Mouse (Mus musculus) CH12.LX (cell line): ENCODE data around the gene Hist1h1b. TPM values are rescaled to one million over a fixed set of nuclear protein-coding genes. Genes with fewer than 3 reads are reported as not detected.
"Not testable (repeated sequence)": the region's sequence is repeated elsewhere in the genome, so short reads cannot be mapped to it uniquely, and the experiment has no call there.

Experiments used
- DNase-seq: peaks from one replicate; pipeline ENCODE4 v3.0.0-alpha.2; 2013; ENCODE audit errors: extremely low read depth
- H3K27ac ChIP-seq: 2 replicates; pipeline ENCODE4 v1.5.1; 2012; ENCODE audit warnings: low read depth, mild to moderate bottlenecking, control low read depth, moderate library complexity; ENCODE audit not compliant: insufficient read depth
- H3K27me3 ChIP-seq: replicated peaks from 2 replicates; pipeline ENCODE3; 2012; ENCODE audit warnings: inconsistent platforms
- H3K36me3 ChIP-seq, 2 experiments: replicated peaks in 1 of 2; 2 replicates each; pipeline versions ENCODE3 to v1.6.1; 2012; ENCODE audit warnings: inconsistent platforms in 1 of 2, low read length in 1 of 2, mild to moderate bottlenecking in 1 of 2, mixed read lengths in 1 of 2, moderate library complexity in 1 of 2; ENCODE audit not compliant: control insufficient read depth in 1 of 2, insufficient read depth in 1 of 2
- H3K4me1 ChIP-seq, 2 experiments: 2 replicates each; pipeline ENCODE4 v1.6.1; 2012; ENCODE audit warnings: inconsistent platforms in 1 of 2, moderate library complexity in 1 of 2; ENCODE audit not compliant: insufficient read depth in 2 of 2, control insufficient read depth in 1 of 2
- H3K4me2 ChIP-seq: 2 replicates; pipeline ENCODE4 v1.6.1; 2012; ENCODE audit warnings: low read depth, mild to moderate bottlenecking, control low read depth; ENCODE audit not compliant: poor library complexity, insufficient read depth, severe bottlenecking
- H3K4me3 ChIP-seq, 3 experiments: fragments of 150-350 bp in 1 of 3; sonication (generic) in 1 of 3; replicated peaks in 1 of 3; 2 replicates each; pipeline versions ENCODE3 to v1.5.1; 2011 to 2012; ENCODE audit warnings: low read depth in 2 of 3, low read length in 2 of 3, mild to moderate bottlenecking in 2 of 3, moderate library complexity in 2 of 3, control low read depth in 1 of 3, improper control_type of control experiment in 1 of 3, inconsistent platforms in 1 of 3, mixed read lengths in 1 of 3; ENCODE audit not compliant: poor library complexity in 1 of 3
- H3K79me2 ChIP-seq: replicated peaks from 2 replicates; pipeline ENCODE4 v1.6.1; 2012; ENCODE audit warnings: mild to moderate bottlenecking, moderate library complexity; ENCODE audit not compliant: control insufficient read depth, poor library complexity, insufficient read depth, severe bottlenecking; ENCODE audit errors: extremely low read depth
- H3K9ac ChIP-seq: 2 replicates; pipeline ENCODE4 v1.6.1; 2012; ENCODE audit warnings: low read depth, mild to moderate bottlenecking, control low read depth, moderate library complexity; ENCODE audit not compliant: insufficient read depth
- H3K9me3 ChIP-seq: replicated peaks from 2 replicates; pipeline ENCODE3; 2012; ENCODE audit warnings: low read length, inconsistent platforms, mixed read lengths
- CHD1 ChIP-seq: IDR thresholded peaks from 2 replicates; pipeline ENCODE4 v1.6.1; 2012; ENCODE audit warnings: low read depth, low read length, improper control_type of control experiment, inconsistent platforms
- CHD2 ChIP-seq: IDR thresholded peaks from 2 replicates; pipeline ENCODE4 v1.6.1; 2011; ENCODE audit warnings: low read length, improper control_type of control experiment
- E2F4 ChIP-seq: IDR thresholded peaks from 2 replicates; pipeline ENCODE4 v1.6.1; 2011; ENCODE audit warnings: low read depth, low read length, improper control_type of control experiment; ENCODE audit not compliant: insufficient replicate concordance
- HCFC1 ChIP-seq: IDR thresholded peaks from 2 replicates; pipeline ENCODE4 v1.6.1; 2012; ENCODE audit warnings: low read depth, mild to moderate bottlenecking, inconsistent platforms, low read length, improper control_type of control experiment
- JUND ChIP-seq: conservative IDR thresholded peaks from 2 replicates; pipeline ENCODE4 v1.6.1; 2011; ENCODE audit warnings: low read depth, low read length, improper control_type of control experiment
- MEF2A ChIP-seq: IDR thresholded peaks from 2 replicates; pipeline ENCODE4 v1.6.1; 2014; ENCODE audit warnings: low read depth, mild to moderate bottlenecking, inconsistent platforms, low read length, improper control_type of control experiment, borderline replicate concordance
- MXI1 ChIP-seq: IDR thresholded peaks from 2 replicates; pipeline ENCODE4 v1.6.1; 2011; ENCODE audit warnings: mild to moderate bottlenecking, low read depth, low read length, improper control_type of control experiment
- MYC ChIP-seq: IDR thresholded peaks from 2 replicates; pipeline ENCODE4 v1.6.1; 2011; ENCODE audit warnings: low read depth, mild to moderate bottlenecking, improper control_type of control experiment, low read length
- NELFE ChIP-seq: IDR thresholded peaks from 2 replicates; pipeline ENCODE4 v1.6.1; 2011; ENCODE audit warnings: low read depth, low read length, improper control_type of control experiment
- NRF1 ChIP-seq: IDR thresholded peaks from 2 replicates; pipeline ENCODE4 v1.6.1; 2014; ENCODE audit warnings: low read depth, mild to moderate bottlenecking, inconsistent platforms, low read length, improper control_type of control experiment, moderate library complexity
- POLR2A ChIP-seq: IDR thresholded peaks from 2 replicates; pipeline ENCODE4 v1.6.1; 2011; ENCODE audit warnings: low read depth, mild to moderate bottlenecking, improper control_type of control experiment, low read length
- POLR2AphosphoS2 ChIP-seq: IDR thresholded peaks from 2 replicates; pipeline ENCODE4 v1.6.1; 2011; ENCODE audit warnings: low read depth, low read length, improper control_type of control experiment
- RCOR1 ChIP-seq: conservative IDR thresholded peaks from 2 replicates; pipeline ENCODE4 v1.6.1; 2012; ENCODE audit warnings: low read depth, mild to moderate bottlenecking, inconsistent platforms, low read length, improper control_type of control experiment
- SIN3A ChIP-seq: IDR thresholded peaks from 2 replicates; pipeline ENCODE4 v1.6.1; 2012; ENCODE audit warnings: low read length, improper control_type of control experiment, inconsistent platforms
- TBP ChIP-seq: conservative IDR thresholded peaks from 2 replicates; pipeline ENCODE4 v1.6.1; 2011; ENCODE audit warnings: low read depth, low read length, improper control_type of control experiment
- TCF12 ChIP-seq: IDR thresholded peaks from 2 replicates; pipeline ENCODE4 v1.6.1; 2014; ENCODE audit warnings: low read depth, mild to moderate bottlenecking, inconsistent platforms, low read length, improper control_type of control experiment
- UBTF ChIP-seq: IDR thresholded peaks from 2 replicates; pipeline ENCODE4 v1.6.1; 2012; ENCODE audit warnings: low read depth, mild to moderate bottlenecking, inconsistent platforms, low read length, improper control_type of control experiment, moderate library complexity
- ZMIZ1 ChIP-seq: IDR thresholded peaks from 2 replicates; pipeline ENCODE4 v1.6.1; 2012; ENCODE audit warnings: low read depth, mild to moderate bottlenecking, inconsistent platforms, low read length, improper control_type of control experiment
- dilution Hi-C: fragments of 300-500 bp; cut with MboI; formaldehyde crosslinking; loops from 2 replicates; pipeline ENCODE4 v1.14.3; 2020; ENCODE audit warnings: low sequenced_read_pairs; ENCODE audit not compliant: extremely low pct_unique_long_range_greater_than_20kb, extremely low pct_ligation_motif_present
- in situ Hi-C: fragments of 300-500 bp; cut with MboI; formaldehyde crosslinking; loops from 3 replicates; pipeline ENCODE4 v1.14.3; 2019; ENCODE audit warnings: low sequenced_read_pairs, low pct_ligation_motif_present, low pct_unique_long_range_greater_than_20kb, mixed read lengths
- polyA plus RNA-seq: library from polyadenylated mRNA; unstranded; fragments of >175 nt; gene quantifications from 2 replicates; pipeline ENCODE4 v1.2.1, GENCODE M21; 2012; ENCODE audit warnings: low read depth; ENCODE audit not compliant: insufficient read length
- total RNA-seq, 2 experiments: library from RNA; depleted of rRNA; stranded (reverse); fragments of 300-350 nt in 1 of 2; fragments of >200 nt in 1 of 2; gene quantifications; 2 replicates each; pipeline ENCODE4 v1.2.3; 2012 to 2014

Gene Hist1h1b
- total and polyA plus RNA-seq, 3 experiments: 1.9 to 1,032 (median 16.6) TPM

- DNase-seq: peak; percentile 65
- peaks cover 0 to 26% of the 10 kb centered on the region in 2 experiments; a peak in 2 of 4 replicates for H3K4me1 ChIP-seq
- TF ChIP-seq POLR2AphosphoS2 (peak; percentile 99), UBTF (peak; percentile 49; the same call in 1 of the 2 replicates), NRF1 (peak; percentile 35; the same call in 1 of the 2 replicates), POLR2A (peak; percentile 87), SIN3A (peak; percentile 89), CHD1 (peak; percentile 48; the same call in 1 of the 2 replicates), E2F4 (peak; percentile 96), CHD2 (peak; percentile 54), TBP (0 out of 2 replicates have a peak, but pooled peaks have one; percentile 35), ZMIZ1 (peak; percentile 96), NELFE (peak; percentile 73; the same call in 1 of the 2 replicates)
These were observed 26.0 kb downstream of the Hist1h1b start for GRCm38 (mm10) chr13:21754294-21755001.

GRCm38 (mm10) chr13:21753524-21754285, 26.7 kb downstream of the Hist1h1b start, which contains the start of the genes Hist1h2ak and Hist1h2bn:
TSS of gene Hist1h2ak (minus strand) at chr13:21753827.
TSS of gene Hist1h2bn (plus strand) at chr13:21754123.
- H3K9ac ChIP-seq: peak within 1 kb of the TSS; percentile 92
- dilution Hi-C loops, in situ Hi-C loops, H3K79me2 ChIP-seq, H3K27me3 ChIP-seq, H3K9me3 ChIP-seq, H3K36me3 ChIP-seq: not testable (repeated sequence)
- peak within 1 kb of the TSS; percentile 98 for H3K27ac ChIP-seq
- TF ChIP-seq E2F4 (peak; percentile 71; the same call in 1 of the 2 replicates), MYC (peak; percentile 39), NELFE (peak; percentile 77), HCFC1 (peak; percentile 57), NRF1 (peak; percentile 39), TCF12 (peak; percentile 98), ZMIZ1 (peak; percentile 76), SIN3A (peak; percentile 68), RCOR1 (peak; percentile 74; the same call in 1 of the 2 replicates), POLR2AphosphoS2 (peak; percentile 5; the same call in 1 of the 2 replicates), CHD2 (peak; percentile 96), MXI1 (peak; percentile 70), MEF2A (peak; percentile 58; the same call in 1 of the 2 replicates), TBP (peak; percentile 99), UBTF (peak; percentile 51; the same call in 1 of the 2 replicates), JUND (peak; percentile 50; the same call in 1 of the 2 replicates), POLR2A (peak; percentile 70; the same call in 1 of the 2 replicates)
- peaks cover 0 to 26% of the 10 kb centered on the region in 2 experiments; a peak in 2 of 4 replicates for H3K4me1 ChIP-seq
- DNase-seq: peak; percentile 97
- peak within 1 kb of the TSS; percentile 82 for H3K4me2 ChIP-seq
- H3K4me3 ChIP-seq: peak within 1 kb of the TSS; percentile 17 to 38 (median 36)

More at GRCm38 (mm10) chr13:21754294-21755001, 26.0 kb downstream of the Hist1h1b start:
- dilution Hi-C loops, H3K9me3 ChIP-seq, H3K36me3 ChIP-seq, H3K27me3 ChIP-seq, H3K79me2 ChIP-seq, in situ Hi-C loops: not testable (repeated sequence)
- Histone ChIP-seq H3K27ac (peak overlapping the region; percentile 75), H3K4me3 (peak overlapping the region; percentile 17 to 38 (median 36)), H3K4me2 (peak overlapping the region; percentile 32; the same call in 1 of the 2 replicates), H3K9ac (peak overlapping the region; percentile 82)
